Mouse (Mus musculus): ENCODE results near the gene Rbfox1.

- TF ChIP-seq POLR2A (IDR thresholded peaks at IDR 0.05; ENCODE audit: low read depth, low read length) = no peak
- no peak for TF ChIP-seq CTCF (IDR thresholded peaks at IDR 0.05; ENCODE audit: borderline replicate concordance, insufficient read depth, low read length)
Measured at GRCm38 (mm10) chr16:6807835-6808234, 922.7 kb downstream of the Rbfox1 start.
